Mouse (Mus musculus) right cerebral cortex, postnatal 10 days (tissue): Measurements from ENCODE around the gene Gabarapl2.
"Not testable (repeated sequence)": the region's sequence is repeated elsewhere in the genome, so short reads cannot be mapped to it uniquely, and the experiment has no call there.

Source experiments
- DNase-seq, 2 experiments: peaks; one replicate each; pipeline ENCODE4 v3.0.0; 2021; ENCODE audit warnings: low spot score in 2 of 2

Gabarapl2 gene

GRCm38 (mm10) chr8:111934201-111934600 lies 6.3 kb upstream of the Gabarapl2 start:
- DNase-seq = no peak

DNA sequence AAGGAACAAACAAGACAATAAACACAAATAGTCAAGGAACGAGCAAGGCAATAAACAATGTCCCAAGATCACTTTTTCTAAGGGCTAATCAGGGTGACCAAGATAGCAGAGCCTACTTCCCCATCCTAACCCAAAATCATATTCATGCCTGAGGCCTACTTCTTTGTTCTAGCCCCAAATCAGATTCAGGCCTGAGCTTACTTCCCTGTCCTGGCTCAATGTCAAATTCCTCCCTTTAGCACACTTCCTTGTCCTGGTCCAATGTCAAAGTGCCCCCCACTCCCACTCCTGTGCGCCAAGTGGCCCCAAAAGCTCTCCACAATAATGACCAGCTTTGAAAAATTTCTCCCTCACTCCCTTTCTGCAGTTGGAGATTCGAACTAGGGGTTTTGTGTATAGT lies 3.3 kb upstream of the Gabarapl2 start:
- DNase-seq = no peak

- DNase-seq = not testable (repeated sequence)
Observed at GRCm38 (mm10) chr8:111938076-111938985, 2.2 kb upstream of the Gabarapl2 start.

GRCm38 (mm10) chr8:111939516-111940142 lies 874 bp upstream of the Gabarapl2 start:
- DNase-seq = peak; percentile 31 to 50

- peak; percentile 48 to 54 for DNase-seq
Observed at GRCm38 (mm10) chr8:111941101-111941454, 575 bp downstream of the Gabarapl2 start.

DNA sequence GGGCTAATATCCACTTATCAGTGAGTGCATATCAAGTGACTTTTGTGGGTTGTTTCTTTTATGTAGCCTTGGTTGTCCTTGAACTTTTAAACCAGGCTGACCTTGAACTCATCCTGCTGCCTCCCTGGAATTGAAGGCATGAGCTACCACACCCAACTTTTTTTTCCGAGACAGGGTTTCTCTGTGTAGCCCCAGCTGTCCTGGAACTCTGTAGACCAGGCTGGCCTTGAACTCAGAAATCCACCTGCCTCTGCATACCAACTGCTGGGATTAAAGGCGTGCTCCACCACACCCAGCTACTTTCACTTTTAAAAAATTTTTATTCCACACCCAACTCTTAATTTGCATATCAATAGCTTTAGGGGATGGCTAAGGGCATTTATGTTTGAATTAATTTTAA lies 3.0 kb downstream of the Gabarapl2 start:
- no peak for DNase-seq

GRCm38 (mm10) chr8:111947144-111947543 lies 6.6 kb downstream of the Gabarapl2 start:
- no peak for DNase-seq

- DNase-seq = no peak
Observed at GRCm38 (mm10) chr8:111947954-111948353, 7.5 kb downstream of the Gabarapl2 start.

GRCm38 (mm10) chr8:111950846-111951245 lies 10.3 kb downstream of the Gabarapl2 start:
- no peak for DNase-seq

DNA sequence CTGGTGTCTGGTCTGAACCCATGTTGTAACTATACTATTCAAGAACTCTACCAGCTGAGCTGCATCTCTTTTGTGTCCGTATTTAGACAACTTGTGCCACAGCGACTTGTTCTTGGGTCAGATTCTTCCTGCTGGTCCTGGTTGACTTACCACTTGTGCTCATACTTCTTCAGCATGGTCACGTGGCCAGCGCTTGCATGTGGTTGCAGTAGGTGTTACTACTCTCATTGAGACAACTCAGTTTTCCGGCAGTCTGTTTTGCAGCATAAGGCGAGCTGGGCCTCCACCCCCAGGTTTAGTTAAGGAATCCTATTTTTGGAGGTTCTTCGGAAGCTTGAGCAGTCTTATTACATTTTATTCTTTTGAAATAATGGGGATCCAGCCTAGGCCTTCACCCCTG lies 10.8 kb downstream of the Gabarapl2 start:
- DNase-seq = peak; percentile 66 to 85

DNA sequence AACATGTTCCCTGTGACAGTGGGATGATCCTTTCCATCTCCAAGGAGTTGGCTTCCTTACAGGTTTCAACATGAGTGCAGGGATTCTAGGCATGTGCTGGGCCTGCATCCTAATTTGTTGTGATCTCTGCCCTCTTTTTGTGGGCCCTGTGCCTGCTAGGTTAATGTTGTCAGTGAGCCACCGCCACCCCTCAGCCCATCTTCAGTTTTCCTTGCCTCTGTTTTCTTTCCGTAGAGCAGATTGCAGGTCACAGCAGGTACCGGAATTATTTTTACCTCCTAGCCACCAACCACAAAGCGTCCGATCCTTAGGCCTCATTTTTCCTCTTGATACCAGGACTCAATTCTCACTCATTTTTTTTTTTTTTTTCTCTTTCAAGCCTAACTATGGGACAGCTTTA lies 11.4 kb downstream of the Gabarapl2 start:
- DNase-seq = no peak

- no peak for DNase-seq
Observed at GRCm38 (mm10) chr8:111954844-111955594, 14.5 kb downstream of the Gabarapl2 start.

GRCm38 (mm10) chr8:111955879-111956278 lies 15.4 kb downstream of the Gabarapl2 start:
- DNase-seq = no peak

GRCm38 (mm10) chr8:111957231-111957630 lies 16.7 kb downstream of the Gabarapl2 start:
- no peak for DNase-seq

DNA sequence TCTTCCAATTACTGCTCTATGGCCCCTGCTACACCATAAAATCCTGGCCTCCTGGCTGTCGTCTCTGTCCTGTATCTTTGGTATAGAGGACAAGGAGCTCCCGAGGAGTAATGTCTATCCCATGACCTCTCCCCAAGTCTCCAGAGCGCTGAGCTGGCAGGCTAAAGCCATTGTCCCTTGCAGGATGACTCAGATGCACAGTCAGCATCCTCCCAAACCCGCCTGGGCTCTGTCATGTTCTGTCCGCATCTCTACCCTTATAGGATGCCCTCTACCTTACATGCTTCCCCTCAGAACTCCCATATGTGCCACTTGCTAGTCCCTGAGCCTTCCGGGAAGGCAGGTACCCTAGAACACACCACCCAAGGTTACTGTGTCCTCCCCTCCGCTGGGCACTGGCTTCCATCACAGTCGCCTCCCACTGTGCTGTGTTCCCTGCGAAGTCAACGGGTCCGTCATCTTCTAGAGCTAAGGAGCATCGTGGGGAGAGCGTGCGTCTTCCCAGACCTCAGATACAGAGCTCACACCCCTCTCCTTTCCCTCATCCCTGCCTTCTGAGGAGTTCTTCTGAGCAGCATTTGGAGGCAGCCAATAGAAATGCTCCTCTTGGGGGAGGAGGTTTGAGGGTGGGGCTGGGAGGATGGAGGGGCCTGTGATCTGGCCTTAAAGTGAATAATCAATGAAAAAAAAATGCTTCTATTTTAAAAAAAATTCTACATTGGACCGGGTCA lies 20.3 kb downstream of the Gabarapl2 start:
- no peak for DNase-seq

DNA sequence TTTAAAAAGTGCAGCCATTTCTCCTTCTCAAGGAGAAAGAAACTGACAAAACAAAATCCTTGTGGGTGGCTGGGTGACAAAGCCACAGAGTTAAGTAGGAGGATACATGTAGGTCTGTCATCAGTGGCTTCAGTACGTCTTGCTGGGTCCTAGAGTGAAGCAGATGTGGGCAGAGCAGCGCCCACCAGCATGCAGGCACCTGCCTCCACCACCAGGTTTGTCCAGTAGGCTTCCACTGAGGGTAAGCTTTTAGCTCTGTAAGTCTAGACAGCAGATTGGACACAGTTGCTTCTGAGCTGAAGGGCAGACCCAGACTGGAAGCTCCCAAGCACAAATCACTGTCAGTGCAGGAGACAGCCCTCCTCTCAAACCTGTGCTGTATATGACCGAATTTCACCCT lies 20.8 kb downstream of the Gabarapl2 start:
- no peak for DNase-seq

DNA sequence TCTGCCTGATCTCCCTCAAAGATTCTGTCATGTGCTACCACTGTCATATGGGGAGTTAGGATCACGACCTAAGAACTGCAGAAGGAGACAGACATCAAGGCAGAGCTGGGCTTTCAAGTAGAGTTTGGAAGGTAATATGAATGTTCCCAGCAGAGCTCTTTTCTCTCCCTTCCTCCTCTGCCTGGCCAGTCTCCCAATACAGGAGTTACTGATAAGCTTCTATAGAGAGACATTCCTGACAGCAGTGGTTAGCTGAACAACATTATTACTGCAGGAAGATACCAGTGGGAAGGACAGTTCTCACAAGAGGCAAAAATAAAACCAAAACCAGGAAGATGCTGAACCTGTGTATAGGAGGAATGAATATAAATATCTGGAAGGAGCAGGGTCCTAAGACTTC lies 22.1 kb downstream of the Gabarapl2 start:
- DNase-seq = no peak

- DNase-seq = no peak
Observed at GRCm38 (mm10) chr8:111963091-111963490, 22.6 kb downstream of the Gabarapl2 start.

GRCm38 (mm10) chr8:111963546-111963945 lies 23.0 kb downstream of the Gabarapl2 start:
- DNase-seq = no peak

DNA sequence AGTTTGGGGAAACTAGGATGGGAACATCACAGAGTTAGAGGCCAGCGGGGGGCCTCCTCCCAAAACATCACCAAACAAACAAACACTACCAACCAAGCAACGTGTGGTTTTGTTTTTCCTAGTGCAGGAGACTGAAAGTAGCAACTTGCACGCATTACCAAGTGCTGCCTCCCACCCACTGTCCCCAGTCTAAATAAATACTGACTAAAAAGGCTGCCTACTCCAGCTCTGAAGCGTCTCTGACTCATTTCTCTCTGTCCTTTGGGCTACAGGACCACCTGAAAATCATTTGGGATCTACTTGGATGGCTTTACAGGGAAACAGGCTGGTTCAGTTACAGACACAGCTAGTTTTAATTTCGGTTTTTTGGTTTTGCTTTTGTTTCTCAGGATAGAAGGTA lies 23.8 kb downstream of the Gabarapl2 start:
- no peak for DNase-seq

DNA sequence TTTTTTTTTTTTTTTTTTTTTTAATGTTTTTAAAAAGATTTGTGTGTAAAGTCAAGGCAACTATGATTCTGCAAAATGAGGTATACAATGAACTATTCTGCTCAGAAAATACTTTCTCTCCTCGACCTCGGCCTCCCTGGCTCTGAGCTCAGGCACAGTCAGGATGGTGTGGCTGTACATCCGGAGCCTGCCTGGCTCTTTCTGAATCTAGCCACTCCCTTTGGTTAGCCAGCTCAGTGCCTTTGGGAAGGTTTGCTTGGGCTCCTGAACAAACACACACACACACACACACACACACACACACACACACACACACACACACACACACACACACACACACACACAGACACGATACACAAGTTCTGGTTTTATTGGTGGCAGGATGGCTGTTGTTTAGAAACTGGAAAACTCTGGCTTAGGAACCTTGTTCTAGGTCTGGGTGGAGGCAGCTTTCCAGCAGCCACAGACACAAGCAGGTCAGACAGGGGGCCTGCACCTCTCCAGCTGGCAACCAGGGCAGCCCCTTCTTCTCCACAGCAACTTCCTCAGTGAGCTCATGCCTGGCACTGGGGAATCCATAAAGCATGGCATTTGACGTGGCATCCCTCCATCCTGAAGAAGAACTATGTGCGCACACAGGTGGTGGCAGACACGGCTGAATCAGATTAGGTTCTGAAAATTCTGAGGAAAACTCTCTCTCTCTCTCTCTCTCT lies 24.5 kb downstream of the Gabarapl2 start:
- DNase-seq = no peak
